Mouse (Mus musculus) urinary bladder, postnatal 36 days (tissue): ENCODE measurements around the gene E130114P18Rik.

Source experiments
- DNase-seq, 2 experiments: peaks; one replicate each; pipeline ENCODE4 v3.0.0; 2022; ENCODE audit warnings: low spot score in 2 of 2, mixed read lengths in 1 of 2

The E130114P18Rik gene

DNA sequence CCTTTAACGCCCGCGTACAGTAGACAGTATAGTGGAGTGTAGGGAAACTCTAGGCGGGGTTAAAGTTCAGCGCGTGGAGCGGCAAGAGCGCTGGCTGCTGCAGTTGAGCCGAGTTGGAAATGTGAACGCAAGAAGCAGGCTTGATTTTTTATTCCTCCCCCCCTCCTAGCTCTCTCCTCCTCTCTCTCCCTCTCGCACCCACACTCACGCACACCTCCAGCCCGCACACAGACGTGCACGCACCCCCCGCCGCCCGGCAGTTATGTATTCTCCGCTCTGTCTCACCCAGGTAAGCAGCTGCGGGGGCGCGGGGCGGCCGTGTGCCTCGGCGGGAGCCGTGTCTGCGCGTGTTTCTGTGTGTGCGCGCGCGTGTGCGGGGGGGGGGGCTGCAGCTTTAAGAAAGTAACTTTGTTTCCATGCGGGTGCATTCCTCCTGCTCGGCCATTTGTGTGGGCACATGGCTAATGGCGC, at the start of gene E130114P18Rik:
Gene E130114P18Rik (minus strand): TSS at position 373 of the 471 bp plus-strand sequence.
- DNase-seq: peak; percentile 46 to 68

DNA sequence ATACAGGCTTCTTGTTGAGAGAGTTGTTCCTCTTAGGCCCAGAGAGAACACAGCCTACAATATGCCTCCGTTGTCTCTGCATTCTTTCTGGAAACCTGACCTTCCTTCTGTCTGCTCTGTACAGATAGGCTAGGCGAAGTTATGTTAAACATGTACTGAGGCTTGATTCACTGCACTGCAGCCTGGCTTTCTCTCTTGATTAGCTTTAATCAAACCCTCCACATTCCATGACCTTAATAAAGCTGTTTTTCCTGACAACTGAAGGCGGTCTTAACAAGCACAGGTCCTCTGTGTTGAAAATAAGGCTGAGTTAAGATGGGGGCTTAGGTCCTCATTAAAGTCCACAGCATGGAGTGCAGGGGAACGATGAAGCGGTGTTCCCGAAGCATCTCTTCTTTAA, 49.2 kb upstream of the E130114P18Rik start:
- DNase-seq: no peak

DNA sequence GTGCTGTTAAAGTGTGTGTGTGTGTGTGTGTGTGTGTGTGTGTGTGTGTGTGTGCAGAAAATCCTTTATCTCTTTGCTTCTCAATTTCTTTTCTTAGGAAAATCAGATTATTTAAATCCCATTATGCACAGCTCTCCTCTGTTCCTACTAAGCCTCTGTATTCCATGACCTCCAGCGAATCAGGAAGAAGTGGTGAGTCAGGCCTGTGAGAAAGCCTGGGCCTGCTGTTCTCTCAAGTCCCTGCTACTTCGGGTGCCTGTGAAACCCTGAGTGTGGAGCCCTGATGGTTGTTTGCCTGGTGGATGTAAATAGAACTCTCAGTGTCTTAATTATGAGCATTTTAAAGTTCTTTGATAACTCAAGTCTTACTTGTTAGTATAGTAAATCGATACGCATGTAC, 48.0 kb upstream of the E130114P18Rik start:
- no peak for DNase-seq

DNA sequence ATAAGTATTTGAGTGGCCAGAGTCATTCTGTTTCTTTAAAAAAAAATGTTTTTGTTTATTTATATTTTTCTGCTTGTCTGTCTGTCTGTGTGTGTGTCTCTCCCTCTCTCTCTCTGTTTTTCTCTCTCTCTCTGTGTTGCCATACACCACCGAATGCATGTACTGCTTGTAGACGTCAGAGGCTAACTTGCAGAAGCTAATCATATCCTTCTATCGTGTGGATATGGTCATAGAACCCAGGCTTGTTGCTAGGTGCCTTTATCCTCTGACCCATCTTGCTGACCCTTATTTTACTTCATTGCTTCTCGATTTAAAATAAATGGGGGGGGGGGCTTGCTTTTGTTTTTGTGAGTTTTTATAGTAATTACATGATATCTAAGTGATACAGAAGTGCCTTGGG, 47.6 kb upstream of the E130114P18Rik start:
- no peak for DNase-seq

DNA sequence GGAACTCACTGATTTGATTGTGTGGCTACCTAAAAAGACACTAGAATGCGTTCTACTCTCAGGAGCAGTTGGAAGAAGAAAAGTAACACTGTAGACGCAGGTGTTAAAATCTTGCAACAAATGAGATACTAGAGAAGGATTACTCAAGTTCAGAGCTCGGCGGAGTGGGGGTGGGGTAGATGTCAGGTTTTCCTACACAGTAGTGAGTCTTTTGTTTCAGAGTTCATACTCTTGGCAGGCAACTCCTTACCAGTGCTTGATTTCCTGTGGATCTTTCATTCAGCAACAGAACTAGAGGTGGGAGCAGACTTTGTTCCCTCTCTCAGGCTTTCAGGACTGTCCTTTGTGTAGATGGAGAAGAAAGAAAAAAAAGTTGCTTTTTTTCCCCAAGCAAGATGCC, 46.6 kb upstream of the E130114P18Rik start:
- no peak for DNase-seq

DNA sequence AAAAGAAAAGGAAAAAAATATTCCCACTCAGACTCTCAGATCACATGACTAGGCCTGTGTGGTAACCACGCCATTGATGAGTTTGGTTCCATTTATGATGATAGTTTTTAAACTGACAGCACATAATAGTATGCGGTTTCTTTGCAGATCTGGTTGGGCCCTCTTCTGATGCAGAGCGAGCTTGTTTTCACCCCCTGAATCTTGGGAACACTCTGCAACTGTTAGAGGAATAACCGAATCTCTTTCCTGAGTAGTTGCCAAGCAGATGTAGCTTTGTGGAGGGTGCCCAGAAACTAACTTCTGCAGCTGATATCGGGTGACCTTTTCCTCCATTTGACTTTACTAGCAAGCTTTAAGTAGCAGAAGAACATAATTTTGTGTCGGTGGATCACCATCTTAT, 45.6 kb upstream of the E130114P18Rik start:
- no peak for DNase-seq

DNA sequence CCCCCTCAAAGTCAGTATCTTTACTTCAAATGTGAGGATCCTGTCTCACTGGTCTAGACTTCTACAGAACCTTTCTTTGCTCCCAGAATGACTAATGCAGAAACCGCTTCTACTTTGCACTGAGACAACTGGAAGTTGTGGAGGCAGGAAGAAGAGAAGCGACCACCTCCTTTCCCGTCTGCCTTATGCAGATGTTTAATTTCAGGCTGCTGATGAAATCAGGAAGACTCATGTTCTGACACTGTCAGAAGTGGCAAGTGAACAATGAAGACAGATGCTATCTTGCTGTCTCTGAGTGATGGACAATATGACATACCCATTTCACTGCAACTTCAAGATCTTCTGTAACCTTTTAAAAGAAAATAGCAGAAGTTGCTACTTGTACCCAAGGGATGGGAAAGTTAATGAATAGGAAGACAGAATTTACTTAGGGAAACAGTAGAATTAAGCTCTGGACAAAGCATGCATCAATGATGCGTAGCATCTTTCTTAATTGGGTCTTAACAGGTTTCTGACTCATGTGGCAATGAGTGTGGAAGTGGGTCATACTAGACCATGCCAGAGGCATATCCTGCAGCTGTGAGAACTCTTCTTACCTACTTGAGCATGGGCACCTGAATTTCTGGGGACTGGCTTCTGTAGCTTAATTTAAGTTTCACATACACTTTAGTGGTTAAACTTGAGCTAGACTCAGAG, 43.8 kb upstream of the E130114P18Rik start:
- no peak for DNase-seq

DNA sequence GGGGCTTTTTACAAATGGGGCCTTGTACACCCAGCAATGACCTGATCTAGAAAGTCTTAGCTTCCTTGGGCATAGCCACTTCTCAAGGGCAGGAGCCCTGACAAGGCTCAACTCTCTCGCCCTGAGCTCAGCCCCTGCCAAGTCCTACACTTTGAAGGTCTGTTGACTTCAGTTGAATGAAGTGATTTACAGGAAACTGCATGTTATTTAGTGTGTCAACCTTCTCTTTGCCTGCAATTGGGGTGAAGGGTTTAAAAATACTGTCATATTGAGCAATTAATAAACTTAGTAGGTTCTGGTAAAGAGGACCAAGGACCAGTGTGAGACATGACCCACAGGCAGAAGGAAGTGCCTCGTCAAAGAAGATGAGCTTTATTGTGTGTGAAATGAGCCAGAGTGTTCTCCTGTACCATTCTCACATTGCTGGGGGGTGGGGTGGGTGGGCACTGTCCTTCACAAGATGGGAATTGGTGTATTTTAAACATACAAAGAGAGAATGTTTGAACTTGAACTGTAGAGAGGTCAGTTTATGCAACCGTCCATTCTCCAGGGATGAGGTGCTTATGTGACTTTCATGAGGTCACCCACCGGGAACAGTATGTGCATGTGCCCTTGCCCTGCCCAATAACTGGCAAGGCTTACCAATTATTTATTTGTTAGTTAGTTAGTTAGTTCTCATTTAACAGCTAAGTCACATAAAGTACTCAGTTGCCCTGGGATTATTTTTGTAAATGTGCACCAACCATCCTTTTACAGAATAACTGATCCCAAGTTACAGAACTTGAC, 42.8 kb upstream of the E130114P18Rik start:
- DNase-seq: no peak

DNA sequence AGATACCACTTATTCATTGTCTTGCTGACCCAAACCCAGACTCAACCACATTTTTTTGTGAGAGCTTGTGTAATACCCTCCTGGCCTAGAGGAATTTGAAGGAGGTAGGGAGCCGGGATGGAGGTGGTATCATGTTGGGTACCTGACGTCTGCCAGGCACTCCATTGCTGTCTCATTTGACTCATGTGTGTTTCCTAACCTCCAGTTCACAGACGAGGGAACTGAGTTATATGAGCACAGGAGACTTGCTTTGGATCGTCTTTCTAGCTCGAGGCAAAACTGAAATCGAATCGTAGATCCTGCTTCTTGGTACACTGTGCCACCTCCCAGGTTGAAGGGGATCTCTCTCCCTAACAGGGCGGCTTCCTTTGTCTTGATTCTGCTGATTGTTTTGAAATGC, 41.2 kb upstream of the E130114P18Rik start:
- DNase-seq: no peak

DNA sequence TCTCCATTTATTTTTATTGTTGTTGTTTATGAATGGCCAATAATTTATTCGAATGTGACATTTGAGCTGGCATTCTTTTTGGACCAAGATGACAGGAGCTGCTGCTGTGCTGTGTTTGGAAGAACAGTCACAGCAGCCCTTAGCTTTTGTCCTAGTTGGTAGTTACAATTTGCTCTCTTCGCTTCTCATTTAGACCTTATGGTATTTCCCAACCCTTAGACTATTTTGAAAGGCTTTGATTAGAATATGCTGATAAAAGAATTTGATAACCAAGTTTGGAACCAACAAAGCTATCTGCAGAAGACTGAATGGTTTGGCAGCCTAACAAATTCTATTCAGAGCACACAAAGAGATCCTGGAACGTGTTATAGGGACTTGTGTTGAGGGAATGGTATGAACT, 40.6 kb upstream of the E130114P18Rik start:
- no peak for DNase-seq

DNA sequence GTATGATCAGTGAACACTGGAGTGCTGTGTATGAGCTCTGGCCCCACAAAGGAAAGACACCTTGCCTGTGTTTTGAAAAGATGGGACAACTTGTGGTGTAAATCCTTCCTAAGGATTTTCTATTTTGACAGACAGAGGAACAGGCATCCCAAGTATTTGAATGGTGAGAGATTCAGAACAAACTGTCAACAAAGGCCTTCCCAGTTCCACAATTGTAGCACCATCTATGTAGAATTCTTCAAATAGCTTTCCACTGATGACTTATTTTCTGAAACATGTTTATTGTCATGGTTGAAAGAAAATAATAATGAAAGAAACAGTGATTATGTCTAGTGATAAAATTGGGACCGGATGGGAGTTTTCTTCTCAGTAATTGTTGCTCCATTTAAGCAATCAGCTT, 39.9 kb upstream of the E130114P18Rik start:
- no peak for DNase-seq

DNA sequence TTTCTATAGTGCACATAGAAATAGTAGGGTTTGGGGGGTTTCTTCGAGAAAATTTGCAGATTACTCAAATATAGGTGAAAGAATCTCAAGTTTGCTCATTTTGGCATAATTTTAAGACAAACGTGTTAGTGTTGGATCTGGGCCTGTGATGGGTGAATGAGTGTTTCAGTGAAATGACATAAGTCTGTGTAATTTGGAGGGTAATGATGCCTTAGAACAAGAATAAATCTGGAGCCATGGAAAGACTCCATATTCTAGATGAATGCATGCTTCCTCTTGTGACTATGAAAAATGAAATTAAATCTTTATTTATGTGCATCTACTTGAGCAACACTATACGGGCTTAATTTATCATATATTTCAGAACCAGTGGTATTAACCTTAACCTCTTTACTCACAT, 38.9 kb upstream of the E130114P18Rik start:
- DNase-seq: no peak

DNA sequence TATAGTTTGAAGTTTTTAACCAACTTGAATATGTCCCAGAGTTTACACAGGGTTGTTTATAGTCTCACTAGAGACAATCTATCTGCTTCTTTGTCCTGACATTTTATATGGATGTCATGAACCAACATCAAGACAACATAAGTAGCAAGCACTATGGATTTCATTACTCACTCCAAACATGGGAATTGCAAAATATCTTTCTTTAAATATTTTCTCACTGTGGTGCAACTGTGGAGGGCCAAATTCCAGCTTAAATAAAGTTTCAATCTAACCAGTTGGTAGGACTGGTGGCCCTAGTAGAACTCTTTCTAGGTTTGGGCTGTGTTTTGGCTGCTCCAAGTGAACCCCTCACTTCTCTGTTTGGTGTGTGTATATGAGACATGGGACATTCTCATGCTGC, 38.1 kb upstream of the E130114P18Rik start:
- DNase-seq: no peak

DNA sequence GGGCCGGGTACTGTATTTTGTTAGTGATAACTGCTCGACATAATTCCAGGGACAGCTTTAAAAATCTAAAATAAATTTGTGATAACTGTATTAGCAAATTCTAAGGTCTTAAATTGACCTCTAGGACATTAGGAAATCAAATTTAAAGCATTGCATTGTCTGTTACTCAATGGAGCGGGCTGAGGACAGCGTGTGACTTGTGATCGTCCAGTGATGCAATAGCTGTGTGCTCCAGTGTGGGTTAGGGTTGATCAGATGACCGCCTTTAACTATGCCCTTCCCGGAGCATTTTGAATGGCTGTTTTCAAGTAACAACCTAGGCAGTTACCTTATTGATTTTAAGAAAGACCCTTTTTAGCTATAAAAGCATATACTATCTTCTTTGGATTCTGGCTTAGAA, 36.6 kb upstream of the E130114P18Rik start:
- DNase-seq: no peak

DNA sequence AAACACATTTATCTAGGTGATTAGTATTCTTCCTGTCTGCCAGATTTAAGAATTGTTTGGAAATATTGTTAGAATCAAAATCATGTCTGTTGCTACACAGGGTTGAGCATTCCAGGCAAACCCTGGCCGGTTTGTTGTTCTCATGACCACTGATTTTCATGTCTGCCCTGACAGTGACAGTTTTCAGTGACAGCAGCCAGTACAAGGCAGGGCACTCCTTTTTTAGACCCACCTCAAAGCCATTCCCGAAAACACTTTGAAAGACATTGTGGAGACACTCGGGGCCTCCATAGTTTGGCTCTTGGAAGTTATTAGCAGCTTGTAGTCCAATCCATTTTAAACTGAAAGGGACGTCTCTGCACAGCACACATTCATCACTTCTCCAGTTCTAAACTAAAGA, 36.1 kb upstream of the E130114P18Rik start:
- no peak for DNase-seq

DNA sequence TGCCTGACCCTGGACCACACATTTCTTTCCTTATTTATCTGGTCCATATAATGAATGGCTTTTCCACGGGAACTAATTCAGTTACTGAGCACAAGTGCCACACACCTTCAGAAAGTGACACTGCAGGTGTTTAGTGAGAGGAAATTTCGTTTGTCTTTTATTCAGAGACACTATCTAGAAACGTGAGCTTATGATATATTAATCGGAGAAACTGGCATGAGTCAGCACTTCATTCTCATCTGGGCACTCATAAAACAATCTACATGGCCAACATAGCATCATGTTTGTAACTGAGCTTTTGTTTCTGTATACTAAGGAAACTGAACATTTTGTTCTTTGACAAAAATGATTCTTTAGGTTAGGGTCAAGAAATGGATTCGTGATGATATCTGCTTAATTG, 35.2 kb upstream of the E130114P18Rik start:
- DNase-seq: no peak

DNA sequence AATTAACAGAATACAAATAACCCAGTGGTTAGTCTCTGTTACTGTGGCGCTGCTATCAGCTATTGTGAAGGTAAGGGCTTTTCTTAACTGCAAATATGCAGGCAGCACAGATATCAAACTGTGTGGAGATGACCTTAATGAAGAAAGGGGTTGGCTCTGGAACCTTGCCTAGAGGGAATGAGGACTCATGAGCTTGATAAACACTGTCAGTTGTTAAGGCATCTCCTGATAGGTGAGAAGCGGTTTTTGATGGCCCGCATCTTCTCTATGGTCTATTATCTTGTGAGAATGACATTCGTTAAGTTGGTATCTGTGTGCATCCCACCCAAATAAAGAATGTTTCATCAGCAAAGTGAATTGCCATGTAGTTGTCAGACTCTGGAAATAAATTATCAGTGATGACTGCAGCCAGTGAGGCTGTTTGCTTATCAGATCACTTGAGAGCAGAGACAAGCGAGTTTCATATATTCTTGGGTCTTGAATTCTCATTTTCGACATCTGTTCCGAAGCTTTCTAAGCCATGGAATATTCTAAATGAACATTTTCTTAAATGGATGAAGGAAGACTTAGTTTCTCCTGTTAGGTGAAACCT, 32.6 kb upstream of the E130114P18Rik start:
- no peak for DNase-seq

DNA sequence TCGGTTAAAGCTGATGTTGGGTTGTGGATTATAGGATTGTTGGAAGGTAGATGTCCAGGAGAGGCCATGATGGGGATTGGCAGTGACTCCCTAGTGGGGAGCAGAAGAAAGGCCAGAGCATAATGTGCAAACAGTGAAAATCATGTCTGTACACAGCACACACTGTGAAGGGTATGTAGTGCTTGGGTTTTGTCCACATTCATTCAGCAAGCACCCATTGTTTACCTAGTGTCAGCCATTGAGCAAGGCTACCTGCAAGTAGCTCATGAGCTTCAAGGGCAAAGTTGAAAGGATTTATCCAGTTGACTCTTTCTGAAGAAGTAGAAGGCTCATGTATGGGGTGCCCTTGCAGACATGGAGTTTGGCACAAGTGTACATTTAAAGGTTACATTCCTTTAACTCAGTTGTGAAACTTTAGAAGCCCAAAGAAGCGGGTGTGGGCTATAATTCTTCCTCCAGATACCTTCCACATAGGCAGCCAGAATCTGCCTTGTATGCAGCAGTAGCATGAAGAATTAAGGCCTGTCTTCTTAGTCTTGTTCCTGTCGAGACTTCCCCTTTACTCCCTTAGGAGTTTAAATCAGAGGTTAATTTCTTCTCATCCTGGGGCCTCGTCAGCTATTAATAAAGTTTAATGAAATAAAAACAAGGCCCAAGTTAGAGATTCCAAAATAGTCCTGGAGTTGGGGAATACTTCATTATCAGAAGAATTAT, 31.9 kb upstream of the E130114P18Rik start:
- no peak for DNase-seq

DNA sequence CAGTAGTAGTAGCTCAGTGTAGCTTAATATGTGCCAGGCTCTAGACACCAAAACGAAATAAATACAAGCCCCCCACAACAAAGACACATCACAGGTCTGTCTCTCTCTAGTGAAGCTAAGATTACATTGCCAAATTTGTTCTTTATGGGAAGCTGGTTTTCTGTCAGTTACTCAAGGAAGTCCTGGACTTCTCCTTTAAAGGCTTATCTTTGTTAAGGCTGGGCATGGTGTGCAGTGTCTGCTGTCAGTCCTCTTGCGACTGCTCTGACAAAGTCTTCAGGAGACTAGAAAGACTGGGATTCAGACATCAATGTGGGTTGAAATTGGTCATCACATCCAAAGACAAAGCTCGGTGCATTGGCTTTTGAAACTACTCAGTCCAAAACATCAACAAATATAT, 31.0 kb upstream of the E130114P18Rik start:
- no peak for DNase-seq

DNA sequence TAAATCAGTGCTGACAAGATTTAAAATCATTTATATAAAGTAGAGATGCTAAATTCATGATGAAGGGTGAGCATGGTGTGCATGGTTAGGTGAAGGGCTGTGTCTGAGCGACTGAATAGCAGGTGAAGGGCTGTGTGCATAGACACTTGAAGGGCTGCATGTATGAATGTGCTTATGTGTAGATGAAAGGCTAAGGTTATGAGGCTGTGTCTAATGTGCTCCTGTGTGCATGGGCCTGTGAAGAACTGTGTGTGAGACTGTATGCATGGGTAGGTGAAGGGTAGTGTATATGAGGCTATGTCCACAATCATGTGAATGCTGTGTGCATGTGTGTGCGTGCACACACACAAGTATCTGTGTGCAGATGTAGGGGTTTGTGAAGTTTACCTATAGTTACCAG, 29.0 kb upstream of the E130114P18Rik start:
- DNase-seq: no peak

DNA sequence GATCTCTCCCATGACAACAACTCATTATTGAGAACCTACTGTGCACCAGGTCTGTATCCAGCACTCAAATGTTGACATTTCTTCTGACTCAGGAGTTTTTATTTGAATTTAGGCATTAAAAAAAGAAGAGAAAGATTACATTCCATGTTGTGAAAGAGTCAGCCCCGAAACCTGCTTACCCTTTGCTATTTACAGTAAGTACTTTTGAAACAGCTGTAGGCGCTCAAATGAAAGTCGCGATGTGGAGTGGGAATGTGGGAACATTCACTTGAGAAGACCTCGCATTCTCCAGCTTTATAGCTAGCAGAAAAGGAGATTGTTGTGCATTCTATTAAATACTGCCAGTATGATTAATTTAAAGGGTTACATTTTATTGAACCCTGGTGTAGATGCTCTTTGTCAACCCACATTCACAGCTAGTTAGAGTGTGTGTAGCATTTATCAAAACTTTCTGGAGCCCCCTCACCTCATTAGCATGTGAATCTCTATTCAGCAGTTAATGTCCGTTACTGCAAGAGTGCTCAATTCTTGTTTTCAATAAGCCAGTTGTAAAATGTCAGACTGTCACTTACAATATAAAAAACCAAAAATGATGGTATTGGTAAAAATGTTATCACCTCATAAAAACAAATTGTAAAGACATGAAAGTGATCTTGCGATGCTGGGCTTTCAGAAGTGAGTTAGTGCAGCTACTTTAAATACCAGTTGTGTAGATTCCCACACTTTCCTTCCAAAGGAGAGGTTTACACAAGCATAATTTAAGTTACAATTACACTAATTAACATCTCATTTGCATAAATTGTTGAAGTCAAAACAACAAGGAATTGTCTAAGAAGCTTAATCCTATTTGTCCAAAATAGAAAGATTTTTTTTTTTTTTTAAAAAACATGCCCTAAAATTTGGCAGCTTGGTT, 28.3 kb upstream of the E130114P18Rik start:
- DNase-seq: no peak
